Mouse (Mus musculus): ENCODE data around the gene Ncl.
"Not testable (repeated sequence)": the region's sequence is repeated elsewhere in the genome, so short reads cannot be mapped to it uniquely, and the experiment has no call there.

The Ncl gene

GRCm38 (mm10) chr1:86358229-86358905, 833 bp downstream of the Ncl start:
- no peak for DNase-seq

- DNase-seq: no peak
Measured at GRCm38 (mm10) chr1:86354186-86354585, 5.0 kb downstream of the Ncl start.

- DNase-seq: no peak
Measured at GRCm38 (mm10) chr1:86350576-86350975, 8.6 kb downstream of the Ncl start.

- no peak for DNase-seq
Measured at GRCm38 (mm10) chr1:86349696-86350095, 9.5 kb downstream of the Ncl start.

- no peak for DNase-seq
Measured at GRCm38 (mm10) chr1:86349201-86349600, 10.0 kb downstream of the Ncl start.

DNA sequence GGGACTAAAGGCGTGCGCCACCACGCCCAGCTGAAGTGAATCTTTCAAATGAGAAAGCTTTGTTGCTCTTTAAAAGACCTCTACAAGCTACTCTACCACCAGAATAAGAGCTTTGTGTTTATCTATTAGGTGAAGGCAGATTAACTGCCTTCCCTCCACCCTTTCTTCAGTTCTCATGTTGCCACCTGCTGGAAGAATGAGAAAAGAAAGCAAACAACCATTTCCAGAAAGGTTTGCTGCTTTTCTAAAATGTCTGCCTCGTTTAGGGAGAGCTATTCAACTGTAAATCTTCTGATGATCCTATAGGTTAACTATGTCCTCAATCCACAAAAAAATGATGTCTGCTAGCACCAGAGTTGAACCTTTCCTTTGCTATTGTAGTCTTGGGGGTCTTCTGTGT, 10.4 kb downstream of the Ncl start:
- DNase-seq: no peak

DNA sequence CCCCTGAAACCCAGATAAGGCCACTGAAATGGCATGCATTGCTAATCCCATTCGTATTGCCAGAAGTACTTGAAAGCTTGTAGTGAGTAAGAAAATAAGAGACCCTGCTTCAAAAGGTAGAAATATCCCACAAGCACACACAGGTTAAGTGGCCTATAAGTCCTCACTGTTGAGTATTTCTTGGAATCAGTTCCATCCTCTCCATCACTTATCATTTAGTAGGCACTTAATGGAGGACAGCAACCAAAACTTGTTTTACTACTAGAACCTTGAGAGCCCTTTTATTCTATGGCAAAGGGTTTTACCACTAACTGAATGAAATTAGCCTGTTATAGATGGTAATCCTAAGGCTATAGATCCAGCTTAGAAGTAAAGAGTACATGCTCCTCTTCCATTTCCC, 11.1 kb downstream of the Ncl start:
- no peak for DNase-seq

GRCm38 (mm10) chr1:86347716-86348045, 11.5 kb downstream of the Ncl start:
- DNase-seq: no peak

DNA sequence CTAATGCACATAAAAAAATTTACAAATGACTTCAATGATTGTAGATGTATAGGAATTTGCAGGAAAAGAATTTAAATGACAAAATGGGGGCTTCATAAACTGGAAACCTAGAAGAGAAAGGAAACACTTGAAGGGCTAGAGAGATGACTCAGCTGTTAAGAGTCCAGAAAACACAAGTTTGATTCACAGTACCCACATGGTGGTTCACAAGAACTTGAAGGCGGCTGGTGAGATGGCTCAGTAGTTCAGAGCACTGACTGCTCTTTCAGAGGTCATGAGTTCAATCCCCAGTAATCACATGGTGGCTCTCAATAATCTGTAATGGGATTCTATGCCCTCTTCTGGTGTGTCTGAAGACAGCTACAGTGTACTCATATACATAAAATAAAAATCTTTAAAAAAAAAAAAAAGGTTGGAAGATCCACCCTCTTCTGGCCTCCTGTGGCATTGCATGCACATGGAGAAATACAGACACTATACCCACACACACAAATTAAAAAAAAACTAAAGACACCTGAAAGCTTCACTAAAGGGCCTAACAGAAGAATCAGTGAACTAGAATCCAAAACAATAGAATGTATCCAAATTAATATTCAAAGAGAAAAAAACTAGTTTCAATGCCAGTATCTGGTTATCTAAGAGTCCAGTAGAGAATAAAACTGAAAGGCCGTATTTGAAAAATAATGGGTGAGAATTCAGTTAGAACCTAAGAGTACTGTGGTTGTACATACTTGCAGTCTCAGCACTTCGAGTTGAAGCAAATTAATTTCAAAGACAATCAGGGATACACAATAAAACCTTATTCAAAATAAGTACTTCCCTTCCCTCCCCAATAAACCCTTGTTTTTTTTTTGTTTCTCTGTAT, 12.1 kb downstream of the Ncl start:
- no peak for DNase-seq

DNA sequence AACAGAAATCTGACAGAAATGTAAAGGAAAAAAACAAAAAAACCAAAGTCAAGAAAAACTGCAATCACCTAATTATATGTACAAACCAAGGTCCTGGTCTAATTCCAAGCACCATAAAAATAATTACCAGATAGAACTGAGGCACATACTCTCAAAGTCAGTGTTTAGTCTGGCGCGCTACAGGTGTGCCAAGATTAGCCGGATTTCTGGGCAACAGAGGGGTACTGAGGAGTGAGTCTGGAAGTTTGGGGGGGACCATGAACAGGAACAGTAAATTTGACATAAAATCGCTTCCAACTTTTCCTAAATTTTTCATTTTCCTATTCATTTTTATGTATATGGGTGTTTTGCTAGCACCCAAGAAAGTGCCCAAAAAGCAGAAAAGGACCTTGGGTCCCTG, 13.2 kb downstream of the Ncl start:
- DNase-seq: no peak

DNA sequence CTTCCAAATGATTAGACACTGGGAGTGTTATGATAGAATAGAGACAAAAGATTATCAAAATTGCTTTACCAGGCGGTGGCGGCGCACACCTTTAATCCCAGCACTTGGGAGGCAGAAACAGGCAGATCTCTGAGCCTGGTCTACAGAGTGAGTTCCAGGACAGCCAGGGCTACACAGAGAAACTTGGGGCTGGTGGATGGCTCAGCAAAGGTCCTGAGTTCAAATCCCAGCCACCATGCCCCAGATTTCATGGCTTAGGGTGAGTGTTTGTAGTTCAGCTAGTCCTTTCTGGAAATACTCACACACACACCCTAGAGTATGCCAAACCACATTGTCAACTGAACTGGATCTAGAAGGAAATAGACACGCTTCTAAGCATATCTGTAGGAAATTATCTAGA, 14.1 kb downstream of the Ncl start:
- DNase-seq: no peak

DNA sequence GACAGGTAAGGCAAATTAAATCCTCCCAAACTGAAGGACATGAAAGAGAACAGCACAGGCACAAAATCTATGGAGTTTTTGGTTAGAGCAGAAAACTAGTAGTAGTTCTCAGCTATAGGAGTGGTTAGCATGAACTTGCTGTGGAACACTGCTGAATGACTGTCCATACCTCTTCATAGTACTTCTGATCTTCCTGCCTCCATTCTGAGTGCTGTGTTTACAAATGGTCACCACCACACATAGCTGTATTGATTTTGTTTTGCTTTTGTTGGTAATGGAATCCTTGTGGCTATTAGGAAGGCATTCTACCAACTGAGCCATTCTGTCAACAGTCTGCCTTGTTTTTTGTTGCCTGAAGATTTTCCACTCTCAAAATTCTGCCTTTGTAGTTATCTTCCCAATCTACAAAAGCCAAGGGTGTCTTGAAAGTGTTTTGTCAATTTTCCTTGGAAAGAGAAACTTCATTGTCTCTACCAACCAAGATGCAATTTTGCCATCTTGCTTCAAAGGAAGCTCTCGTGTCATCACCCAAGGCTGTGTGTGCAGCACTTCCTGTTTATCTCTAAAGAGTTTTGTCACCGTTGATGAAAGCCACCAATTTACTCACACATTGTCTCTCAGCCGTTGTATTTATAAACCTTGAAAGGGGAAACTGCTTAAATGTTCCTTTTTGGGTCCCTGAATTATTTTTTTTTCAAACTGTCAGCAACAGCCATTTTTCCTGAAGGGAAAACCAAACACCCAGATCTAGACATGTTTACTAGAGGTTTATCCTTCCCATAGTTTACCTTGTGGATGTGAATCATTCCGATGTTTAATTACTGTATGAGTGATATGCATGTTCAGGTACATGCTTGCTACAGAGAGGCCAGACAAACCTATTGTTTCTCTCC, 15.0 kb downstream of the Ncl start:
- no peak for DNase-seq

DNA sequence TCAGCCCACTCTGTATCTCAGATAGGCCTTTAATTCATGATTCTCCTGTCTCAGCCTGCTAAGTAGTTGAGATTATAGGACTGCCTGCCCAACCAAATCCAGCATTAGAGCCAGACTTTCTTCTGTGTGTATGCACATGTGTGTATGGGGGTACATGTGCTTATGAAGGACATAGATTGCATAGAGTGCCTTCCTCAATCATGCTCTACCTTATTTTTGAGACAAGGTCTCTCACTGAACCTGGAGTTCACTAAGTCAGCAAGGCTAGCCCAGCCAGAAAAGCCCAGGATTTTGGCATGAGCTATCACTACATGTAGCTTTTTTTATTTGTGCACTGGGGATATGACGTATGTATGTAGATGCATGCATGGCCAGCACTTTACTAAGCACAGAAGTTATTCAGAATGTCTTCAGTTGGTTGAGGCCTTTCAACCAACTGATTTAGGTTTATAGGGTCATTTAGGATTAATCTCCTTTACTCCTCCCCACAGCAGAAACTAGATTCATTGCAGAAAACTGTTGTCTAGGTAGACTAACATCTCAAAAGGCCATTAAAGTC, 16.0 kb downstream of the Ncl start:
- no peak for DNase-seq

DNA sequence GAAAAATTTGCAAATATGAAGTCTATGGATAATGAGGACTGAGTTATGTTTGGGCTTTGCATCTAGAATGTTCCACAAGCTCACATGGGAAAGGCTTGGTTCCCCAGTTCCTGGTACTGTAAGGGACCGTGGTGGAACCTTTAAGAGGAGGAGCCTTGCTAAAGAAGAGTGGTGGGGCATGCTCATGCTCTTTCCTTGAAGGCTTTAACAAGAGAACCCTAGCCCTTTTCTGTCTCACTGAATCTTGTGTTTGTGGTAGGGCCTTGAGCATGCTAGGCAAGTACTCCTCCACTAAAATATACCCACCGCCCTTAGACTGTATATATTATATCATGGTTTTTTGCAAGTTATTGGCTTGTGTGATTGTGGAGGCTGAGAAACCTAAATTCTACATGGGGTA, 16.8 kb downstream of the Ncl start:
- DNase-seq: no peak

DNA sequence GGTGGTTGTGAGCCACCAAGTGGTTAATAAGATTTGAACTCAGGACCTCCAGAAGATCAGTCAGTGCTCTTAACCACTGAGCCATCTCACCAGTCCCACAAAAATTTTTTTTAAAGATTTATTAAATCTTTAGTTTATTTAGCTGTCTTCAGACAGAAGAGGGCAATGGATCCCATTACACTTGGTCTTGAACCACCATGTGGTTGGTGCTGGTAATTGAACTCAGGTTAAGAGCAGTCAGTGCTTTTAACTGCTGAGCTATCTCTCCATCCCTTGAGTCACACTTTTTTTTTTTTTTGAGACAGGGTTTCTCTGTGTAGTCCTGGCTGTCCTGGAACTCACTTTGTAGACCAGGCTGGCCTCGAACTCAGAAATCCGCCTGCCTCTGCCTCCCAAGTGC, 18.1 kb downstream of the Ncl start:
- not testable (repeated sequence) for DNase-seq

- peak; percentile 87 for DNase-seq
Measured at GRCm38 (mm10) chr1:86339156-86339812, 19.9 kb downstream of the Ncl start.

GRCm38 (mm10) chr1:86336330-86336729, 22.9 kb downstream of the Ncl start:
- no peak for DNase-seq

- DNase-seq: no peak
Measured at GRCm38 (mm10) chr1:86320822-86321413, 38.3 kb downstream of the Ncl start.

GRCm38 (mm10) chr1:86313772-86314125, 45.5 kb downstream of the Ncl start:
- peak; percentile 44 for DNase-seq

DNA sequence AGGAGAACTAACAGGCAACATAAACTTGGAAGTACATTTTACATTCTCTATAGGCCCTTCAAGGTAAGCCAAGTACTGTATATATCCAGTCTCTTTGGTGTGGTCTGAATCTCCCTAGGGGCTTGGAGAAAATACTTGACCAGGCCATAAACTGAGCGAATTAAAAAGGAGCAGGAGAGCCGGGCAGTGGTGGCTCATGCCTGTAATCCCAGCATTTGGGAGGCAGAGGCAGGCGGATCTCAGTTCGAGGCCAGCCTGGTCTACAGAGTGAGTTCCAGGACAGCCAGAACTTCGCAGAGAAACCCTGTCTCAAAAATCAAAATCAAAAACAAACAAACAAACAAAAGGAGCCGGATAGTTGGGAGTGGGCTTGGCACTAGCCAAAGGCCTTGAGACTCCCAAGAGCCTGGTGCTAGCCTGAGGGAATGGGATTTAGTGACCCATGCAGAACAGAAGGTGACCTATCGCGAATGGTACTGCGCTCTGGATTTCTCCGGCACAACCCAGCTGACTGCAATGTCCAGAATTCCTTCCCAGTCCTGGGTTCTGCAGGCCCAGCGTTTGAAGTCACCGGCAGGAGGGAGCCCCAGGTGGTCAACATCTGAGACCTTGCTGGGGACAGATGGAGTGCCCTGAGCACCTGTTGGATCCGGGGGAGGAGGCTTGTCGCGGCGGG, 46.0 kb downstream of the Ncl start:
- peak; percentile 39 for DNase-seq

DNA sequence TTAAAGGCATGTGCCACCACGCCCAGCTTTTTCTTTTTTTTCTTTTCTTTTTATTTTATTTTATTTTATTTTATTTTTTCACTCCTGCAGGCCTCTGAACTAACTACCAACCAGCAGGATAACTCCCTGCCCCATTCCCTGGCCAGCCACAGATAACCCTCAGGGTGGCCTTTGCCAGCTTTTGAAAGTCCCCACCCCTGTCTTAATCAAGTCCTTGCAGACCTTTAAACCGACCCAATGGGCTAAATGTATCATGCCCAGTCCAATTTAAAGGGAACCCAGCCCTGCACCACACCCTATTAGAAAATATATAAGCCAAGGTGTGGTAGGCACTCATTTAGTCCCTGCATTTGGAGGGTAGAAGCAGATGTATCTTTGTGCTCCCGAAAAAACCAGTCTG, 46.9 kb downstream of the Ncl start:
- DNase-seq: no peak

Measured in kidney, postnatal 14 days (tissue).